Mouse (Mus musculus): ENCODE measurements around the gene Fgd5.

- TF ChIP-seq MYOG (IDR thresholded peaks at IDR 0.05; ENCODE audit: control insufficient read depth in 1 of 3, insufficient read depth in 1 of 3, insufficient read length in 2 of 3, low read depth in 2 of 3) (no peak), TCF3 (IDR thresholded peaks at IDR 0.05; ENCODE audit: insufficient read length, low read depth) (no peak), USF1 (IDR thresholded peaks at IDR 0.05; ENCODE audit: low read depth) (no peak), POLR2A (IDR thresholded peaks at IDR 0.05; ENCODE audit: insufficient read length, low read depth) (no peak), REST (IDR thresholded peaks at IDR 0.05; ENCODE audit: insufficient read depth, insufficient read length) (no peak), CEBPB (IDR thresholded peaks at IDR 0.05; ENCODE audit: insufficient read depth, poor library complexity, severe bottlenecking) (no peak), MAX (IDR thresholded peaks at IDR 0.05; ENCODE audit: low read depth) (no peak), POLR2AphosphoS2 (IDR thresholded peaks at IDR 0.05; ENCODE audit: insufficient read length, low read depth) (no peak), E2F4 (IDR thresholded peaks at IDR 0.05; ENCODE audit: insufficient read depth) (no peak), MYOD1 (IDR thresholded peaks at IDR 0.05; ENCODE audit: control insufficient read depth in 1 of 3, insufficient read length in 2 of 3, low read depth in 2 of 3) (no peak), TCF12 (IDR thresholded peaks at IDR 0.05; ENCODE audit: insufficient read depth, poor library complexity, severe bottlenecking) (no peak)
These were observed 56.0 kb downstream of the Fgd5 start for GRCm38 (mm10) chr6:92034713-92035112.
